Mouse (Mus musculus): Measurements from ENCODE around the gene Cyp1a2.

Cyp1a2 gene

GRCm38 (mm10) chr9:57646551-57647103 lies 36.9 kb downstream of the Cyp1a2 start:
- DNase-seq (ENCODE audit: low spot score) = no peak

GRCm38 (mm10) chr9:57644944-57645893 lies 38.3 kb downstream of the Cyp1a2 start:
- peak; percentile 79 for DNase-seq (ENCODE audit: low spot score)

- DNase-seq (ENCODE audit: low spot score) = no peak
These were observed 39.0 kb downstream of the Cyp1a2 start for GRCm38 (mm10) chr9:57644442-57644943.

- no peak for DNase-seq (ENCODE audit: low spot score)
These were observed 39.7 kb downstream of the Cyp1a2 start for GRCm38 (mm10) chr9:57643856-57644180.

- no peak for DNase-seq (ENCODE audit: low spot score)
These were observed 40.2 kb downstream of the Cyp1a2 start for GRCm38 (mm10) chr9:57643169-57643855.

GRCm38 (mm10) chr9:57641775-57642550 lies 41.5 kb downstream of the Cyp1a2 start:
- DNase-seq (ENCODE audit: low spot score) = no peak

- DNase-seq (ENCODE audit: low spot score) = no peak
These were observed 42.5 kb downstream of the Cyp1a2 start for GRCm38 (mm10) chr9:57641022-57641421.

GRCm38 (mm10) chr9:57640384-57640783 lies 43.1 kb downstream of the Cyp1a2 start:
- DNase-seq (ENCODE audit: low spot score) = no peak

GRCm38 (mm10) chr9:57639661-57640328 lies 43.7 kb downstream of the Cyp1a2 start:
- DNase-seq (ENCODE audit: low spot score) = no peak

GRCm38 (mm10) chr9:57638651-57639459 lies 44.6 kb downstream of the Cyp1a2 start:
- DNase-seq (ENCODE audit: low spot score) = no peak

- no peak for DNase-seq (ENCODE audit: low spot score)
These were observed 45.7 kb downstream of the Cyp1a2 start for GRCm38 (mm10) chr9:57637741-57638322.

GRCm38 (mm10) chr9:57637272-57637671 lies 46.2 kb downstream of the Cyp1a2 start:
- DNase-seq (ENCODE audit: low spot score) = no peak

GRCm38 (mm10) chr9:57633481-57634024 lies 50.0 kb downstream of the Cyp1a2 start:
- DNase-seq (ENCODE audit: low spot score) = no peak

GRCm38 (mm10) chr9:57629118-57629874 lies 54.2 kb downstream of the Cyp1a2 start:
- DNase-seq (ENCODE audit: low spot score) = peak; percentile 59

- no peak for DNase-seq (ENCODE audit: low spot score)
These were observed 54.8 kb downstream of the Cyp1a2 start for GRCm38 (mm10) chr9:57628717-57629116.

- DNase-seq (ENCODE audit: low spot score) = no peak
These were observed 55.6 kb downstream of the Cyp1a2 start for GRCm38 (mm10) chr9:57627892-57628291.

GRCm38 (mm10) chr9:57627191-57627590 lies 56.3 kb downstream of the Cyp1a2 start:
- no peak for DNase-seq (ENCODE audit: low spot score)
